Mouse (Mus musculus) adrenal gland, adult 2 months (tissue): ENCODE measurements around the gene Fkrp. TPM values are rescaled to one million over a fixed set of nuclear protein-coding genes. Genes with fewer than 3 reads are reported as not detected.

Source experiments
- polyA plus RNA-seq: library from polyadenylated mRNA; depleted of rRNA; stranded (reverse); fragments of >200 nt; gene quantifications from 2 replicates; pipeline ENCODE4 v1.2.3, GENCODE M21; 2012; rRNA removed
- total RNA-seq, 2 experiments: library from RNA; stranded (reverse); gene quantifications; 2 replicates each; pipeline ENCODE4 v1.2.3; 2021

Fkrp gene
- total and polyA plus RNA-seq, 3 experiments, result 23.9 to 49.6 (median 29.5) TPM

Other genes with a start within 250 kb of the Fkrp start
- gene Arhgap35, start 201.7 kb downstream of the Fkrp start, total RNA-seq, result 10 to 100 TPM; 62.2 to 64.8 TPM
- 21.6 and 26.2 TPM in 2 replicates for gene Arhgap35, start 201.7 kb downstream of the Fkrp start, polyA plus RNA-seq
- gene Ceacam15, start 141.0 kb downstream of the Fkrp start, total RNA-seq, result not detected
- gene Ceacam15, start 141.0 kb downstream of the Fkrp start, polyA plus RNA-seq, result not detected in 2 replicates
- gene Ceacam9, start 94.8 kb downstream of the Fkrp start, total RNA-seq, result not detected
- gene Ceacam9, start 94.8 kb downstream of the Fkrp start, polyA plus RNA-seq, result not detected in 2 replicates
- gene Ap2s1, start 78.3 kb downstream of the Fkrp start, total RNA-seq, result 100 to 1,000 TPM; 138 to 139 TPM
- gene Ap2s1, start 78.3 kb downstream of the Fkrp start, polyA plus RNA-seq, result 331 and 352 TPM in 2 replicates
- gene Slc1a5, start 35.4 kb downstream of the Fkrp start, total RNA-seq, result 100 to 1,000 TPM; 144 to 291 TPM
- 220 and 344 TPM in 2 replicates for gene Slc1a5, start 35.4 kb downstream of the Fkrp start, polyA plus RNA-seq
- 10 to 100 TPM; 58.9 to 64.1 TPM for gene Strn4, start 843 bp downstream of the Fkrp start, total RNA-seq
- 121 and 138 TPM in 2 replicates for gene Strn4, start 843 bp downstream of the Fkrp start, polyA plus RNA-seq
- 10 to 100 TPM; 16.0 to 18.4 TPM for gene Prkd2, start 26.2 kb upstream of the Fkrp start, total RNA-seq
- gene Prkd2, start 26.2 kb upstream of the Fkrp start, polyA plus RNA-seq, result 39.2 and 47.2 TPM in 2 replicates
- 1 to 10 TPM; 2.5 to 5.3 TPM for gene Dact3, start 58.6 kb upstream of the Fkrp start, total RNA-seq
- gene Dact3, start 58.6 kb upstream of the Fkrp start, polyA plus RNA-seq, result 16.2 and 22.1 TPM in 2 replicates
- gene Gng8, start 75.1 kb upstream of the Fkrp start, total RNA-seq, result under 1 TPM; 0.43 to 0.69 TPM
- 1.0 and 1.7 TPM in 2 replicates for gene Gng8, start 75.1 kb upstream of the Fkrp start, polyA plus RNA-seq
- 1 to 10 TPM in 1 of 2 experiments, under 1 TPM in 1; 0.98 to 3.8 TPM for gene Ptgir, start 89.8 kb upstream of the Fkrp start, total RNA-seq
- gene Ptgir, start 89.8 kb upstream of the Fkrp start, polyA plus RNA-seq, result 4.0 and 4.8 TPM in 2 replicates
- 100 to 1,000 TPM; 254 to 261 TPM for gene Calm3, start 107.4 kb upstream of the Fkrp start, total RNA-seq
- 402 and 408 TPM in 2 replicates for gene Calm3, start 107.4 kb upstream of the Fkrp start, polyA plus RNA-seq
- 10 to 100 TPM; 19.7 to 47.9 TPM for gene Pnmal2, start 128.0 kb upstream of the Fkrp start, total RNA-seq
- gene Pnmal2, start 128.0 kb upstream of the Fkrp start, polyA plus RNA-seq, result 9.9 and 10.9 TPM in 2 replicates
- 1 to 10 TPM; 2.6 to 7.2 TPM for gene Pnmal1, start 142.9 kb upstream of the Fkrp start, total RNA-seq
- 0.45 and 0.57 TPM in 2 replicates for gene Pnmal1, start 142.9 kb upstream of the Fkrp start, polyA plus RNA-seq
- gene Gm42372, start 166.4 kb upstream of the Fkrp start, total RNA-seq, result 1 to 10 TPM; 1.1 to 1.6 TPM
- 0.13 and 0.33 TPM in 2 replicates for gene Gm42372, start 166.4 kb upstream of the Fkrp start, polyA plus RNA-seq
- 10 to 100 TPM; 13.6 to 28.9 TPM for gene Ccdc8, start 176.0 kb upstream of the Fkrp start, total RNA-seq
- gene Ccdc8, start 176.0 kb upstream of the Fkrp start, polyA plus RNA-seq, result 7.3 and 7.5 TPM in 2 replicates
- gene Ppp5c, start 211.2 kb upstream of the Fkrp start, total RNA-seq, result 10 to 100 TPM; 82.2 to 86.0 TPM
- 164 and 179 TPM in 2 replicates for gene Ppp5c, start 211.2 kb upstream of the Fkrp start, polyA plus RNA-seq
- 1 to 10 TPM; 1.6 to 3.2 TPM for gene Hif3a, start 245.7 kb upstream of the Fkrp start, total RNA-seq
- 3.1 and 4.0 TPM in 2 replicates for gene Hif3a, start 245.7 kb upstream of the Fkrp start, polyA plus RNA-seq